Mouse (Mus musculus) E14TG2a.4 (cell line): ENCODE measurements around the gene Nup133.

Experiments used
- CTCF ChIP-seq: conservative IDR thresholded peaks from 2 replicates; pipeline ENCODE4 v1.5.1; 2014; ENCODE audit warnings: low read length
- NANOG ChIP-seq: IDR thresholded peaks from 2 replicates; pipeline ENCODE4 v1.6.1; 2014; ENCODE audit warnings: borderline replicate concordance, low read length, mixed read lengths
- POU5F1 ChIP-seq: IDR thresholded peaks from 2 replicates; pipeline ENCODE4 v1.6.1; 2014; ENCODE audit warnings: low read length, borderline replicate concordance

DNA sequence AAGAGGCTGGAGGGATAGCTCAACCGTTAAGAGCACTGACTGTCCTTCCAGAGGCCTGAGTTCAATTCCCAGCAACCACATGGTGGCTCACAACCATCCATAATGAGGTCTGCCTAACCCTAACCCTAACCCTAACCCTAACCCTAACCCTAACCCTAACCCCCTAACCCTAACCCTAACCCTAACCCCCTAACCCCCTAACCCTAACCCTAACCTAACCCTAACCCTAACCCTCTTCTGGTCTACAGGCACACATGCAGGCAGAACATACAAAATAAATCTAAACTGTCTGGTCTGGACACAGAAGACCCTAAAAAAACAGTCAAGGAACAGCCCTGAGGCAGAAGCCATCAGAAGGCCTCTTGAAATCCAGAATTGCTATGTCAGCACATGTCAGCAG, 12.3 kb upstream of the Nup133 start:
- no peak for TF ChIP-seq CTCF
- no peak for TF ChIP-seq NANOG
- no peak for TF ChIP-seq POU5F1
